Comparison of ENCODE assay signal across 21 mouse cellular contexts in the genomic region with DNA sequence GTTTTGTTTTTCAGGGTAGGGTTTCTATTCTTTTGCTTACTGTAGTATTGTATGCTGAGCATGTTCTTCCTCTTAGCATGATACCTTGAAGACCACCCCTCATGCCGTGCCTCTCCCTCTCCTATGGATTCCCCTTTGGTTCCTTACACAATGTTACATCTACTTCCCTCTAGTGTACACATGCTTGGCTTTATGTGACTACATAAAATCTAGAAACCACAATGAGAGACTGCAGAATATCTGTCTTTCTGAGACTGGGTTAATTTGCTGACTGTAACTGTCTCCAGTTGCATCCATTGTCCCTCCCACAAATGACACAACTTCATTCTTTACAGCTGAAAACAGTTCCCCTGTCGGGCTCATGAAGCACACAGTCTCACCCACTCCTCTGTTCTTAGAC.
A peak's percentile ranks its signal among the peaks of the same experiment; 100 is the strongest.
DNase-seq lines count a peak whose midpoint lies in the region; ATAC-seq lines count a peak whose summit lies in the region.
"Had no signal": no experiment of that assay in that cellular context is flagged by ENCODE, and none has a peak within 500 bp of the region (broad histone marks: within the 10 kb centered on the region; RNA-seq: fewer than 3 reads in every experiment).

No protein-coding gene starts in this region.

- DNase-seq in heart, adult 11 months, result peak; percentile 37
- no peak for DNase-seq in heart, postnatal 10 days
- DNase-seq in right cerebral cortex, postnatal 4 days, result no peak
- DNase-seq in urinary bladder, adult 18-20 months (ENCODE audit: low spot score in 2 of 2), result no peak
- no peak for DNase-seq in right cerebral cortex, adult 18-20 months
- DNase-seq: adrenal gland, adult 8-10 months; adrenal gland, postnatal 14 days; adrenal gland, postnatal 36 days; B cell, adult 2 months; cerebellum, adult 18-20 months; cerebellum, adult 8-10 months; cerebellum, adult 9-11 months; cerebellum, postnatal 14 days; cerebellum, postnatal 36 days had no signal

- intact Hi-C loops in heart, postnatal 10 days (cut with DNase I), result no loop called here

- ATAC-seq in common myeloid progenitor, adult 5-6 weeks (replicated peaks; ENCODE audit: low read depth, poor library complexity, severe bottlenecking), result peak; percentile 61
- ATAC-seq in megakaryocyte, adult 5-6 weeks (ENCODE audit: poor library complexity, severe bottlenecking), result peak; percentile 47
- ATAC-seq: activated CD4-positive, CD25-positive, alpha-beta regulatory T cell, adult 4 months; CD4-positive, CD25-positive, alpha-beta regulatory T cell, adult 4 months; forebrain, embryonic 13.5 days; forebrain, embryonic 15.5 days; Patski had no signal
